Mouse (Mus musculus): Measurements from ENCODE around the gene Cnn1. TPM values are rescaled to one million over a fixed set of nuclear protein-coding genes. Genes with fewer than 3 reads are reported as not detected.
A peak's percentile ranks its signal among the peaks of the same experiment; 100 is the strongest.

The Cnn1 gene
- total RNA-seq, 1 experiment = 25.6 TPM

- no peak for DNase-seq (ENCODE audit: low read depth, low spot score)
- Histone ChIP-seq H3K36me3 (ENCODE audit: control insufficient read depth, insufficient read depth, low read length, poor library complexity, severe bottlenecking) (no peaks in the 10 kb centered on the region), H3K9ac (ENCODE audit: insufficient read depth, low read depth, low read length, poor library complexity, severe bottlenecking) (no peak within 1 kb of the TSS), H3K4me1 (ENCODE audit: control insufficient read depth in 2 of 2, insufficient read depth in 2 of 2, low read length in 2 of 2, poor library complexity in 1 of 2) (peaks cover 2 to 16% of the 10 kb centered on the region in 2 experiments; a peak in 2 of 4 replicates), H3K4me3 (ENCODE audit: insufficient read depth in 1 of 2, low read depth in 1 of 2, low read length in 2 of 2, poor library complexity in 1 of 2, severe bottlenecking in 1 of 2) (no peak within 1 kb of the TSS), H3K27ac (ENCODE audit: insufficient read depth, low read depth, low read length, poor library complexity, severe bottlenecking) (no peak within 1 kb of the TSS), H3K9me3 (ENCODE audit: control insufficient read depth, insufficient read depth, low read depth, low read length) (no peaks in the 10 kb centered on the region)
- in situ Hi-C loops (cut with MboI; ENCODE audit: low sequenced_read_pairs in 2 of 2, unreplicated experiment in 2 of 2) = no loop called here
- no peak for TF ChIP-seq MAFK (IDR thresholded peaks at IDR 0.05; ENCODE audit: insufficient read depth, low read depth, low read length)
- no peak for TF ChIP-seq CHD2 (IDR thresholded peaks at IDR 0.05; ENCODE audit: low read depth, low read length)
- TF ChIP-seq ZC3H11A (IDR thresholded peaks at IDR 0.05; ENCODE audit: borderline replicate concordance, low read depth, low read length) = no peak
- TF ChIP-seq ZNF384 (IDR thresholded peaks at IDR 0.05; ENCODE audit: low read depth, low read length) = no peak
- no peak for TF ChIP-seq HCFC1 (IDR thresholded peaks at IDR 0.05; ENCODE audit: borderline replicate concordance, insufficient read depth, low read length)
These were observed 36.8 kb downstream of the Cnn1 start, which contains the start of gene Acp5 for GRCm38 (mm10) chr9:22135644-22136390. Acp5 (minus strand) TSS chr9:22135711.

DNA sequence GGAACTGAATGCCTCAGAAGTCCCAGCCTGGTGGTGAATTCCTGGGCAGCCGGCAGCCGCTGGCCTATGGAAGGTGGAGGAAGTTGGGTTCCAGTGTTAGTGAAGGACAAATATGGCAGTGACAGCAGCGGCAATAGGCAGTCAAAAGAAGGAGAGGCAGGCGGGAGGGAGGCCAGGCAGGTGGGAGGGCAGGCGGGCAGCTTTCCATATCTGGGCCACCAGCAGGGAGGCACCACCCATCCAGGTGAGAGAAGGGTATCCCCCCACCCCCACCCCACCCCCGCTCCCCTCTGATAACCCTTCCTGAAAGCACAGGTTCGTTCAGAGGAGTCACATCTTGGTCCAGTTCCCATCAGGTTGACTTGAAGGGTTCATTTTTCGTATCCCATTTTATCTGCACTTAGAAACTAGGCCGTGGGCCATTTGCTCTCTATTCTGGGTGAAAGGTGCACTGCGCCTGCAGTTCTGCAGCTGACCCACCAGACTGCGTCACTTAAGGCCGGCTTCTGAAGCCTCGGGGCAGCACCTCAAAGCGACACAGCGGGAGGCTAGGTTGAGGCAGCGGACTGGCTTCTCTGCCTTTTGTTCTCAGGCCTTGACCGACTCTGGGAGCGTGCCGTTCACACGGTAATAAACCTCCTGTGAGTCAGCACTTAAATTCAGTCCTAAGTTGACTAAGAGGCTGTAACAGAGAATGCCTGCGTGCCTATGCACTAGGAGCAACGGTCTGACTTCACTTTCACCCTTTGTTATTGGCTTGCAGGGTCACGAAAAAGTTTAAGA, 37.9 kb downstream of the Cnn1 start:
- TF ChIP-seq ZC3H11A (IDR thresholded peaks at IDR 0.05; ENCODE audit: borderline replicate concordance, low read depth, low read length) (no peak), ZNF384 (IDR thresholded peaks at IDR 0.05; ENCODE audit: low read depth, low read length) (no peak), MAFK (IDR thresholded peaks at IDR 0.05; ENCODE audit: insufficient read depth, low read depth, low read length) (peak; percentile 98)
- H3K4me3 ChIP-seq (ENCODE audit: insufficient read depth in 1 of 2, low read depth in 1 of 2, low read length in 2 of 2, poor library complexity in 1 of 2, severe bottlenecking in 1 of 2) = no peak overlapping the region
- H3K36me3 ChIP-seq (ENCODE audit: control insufficient read depth, insufficient read depth, low read length, poor library complexity, severe bottlenecking) = no peaks in the 10 kb centered on the region
- no peak overlapping the region for H3K9ac ChIP-seq (ENCODE audit: insufficient read depth, low read depth, low read length, poor library complexity, severe bottlenecking)
- peak; percentile 95 for DNase-seq (ENCODE audit: low read depth, low spot score)
- H3K27ac ChIP-seq (ENCODE audit: insufficient read depth, low read depth, low read length, poor library complexity, severe bottlenecking) = peak overlapping the region; percentile 18; the same call in 1 of the 2 replicates
- in situ Hi-C loops (cut with MboI; ENCODE audit: low sequenced_read_pairs in 2 of 2, unreplicated experiment in 2 of 2) = no loop called here
- no peaks in the 10 kb centered on the region for H3K9me3 ChIP-seq (ENCODE audit: control insufficient read depth, insufficient read depth, low read depth, low read length)
- peaks cover 2 to 16% of the 10 kb centered on the region in 2 experiments; a peak in 2 of 4 replicates for H3K4me1 ChIP-seq (ENCODE audit: control insufficient read depth in 2 of 2, insufficient read depth in 2 of 2, low read length in 2 of 2, poor library complexity in 1 of 2)

DNA sequence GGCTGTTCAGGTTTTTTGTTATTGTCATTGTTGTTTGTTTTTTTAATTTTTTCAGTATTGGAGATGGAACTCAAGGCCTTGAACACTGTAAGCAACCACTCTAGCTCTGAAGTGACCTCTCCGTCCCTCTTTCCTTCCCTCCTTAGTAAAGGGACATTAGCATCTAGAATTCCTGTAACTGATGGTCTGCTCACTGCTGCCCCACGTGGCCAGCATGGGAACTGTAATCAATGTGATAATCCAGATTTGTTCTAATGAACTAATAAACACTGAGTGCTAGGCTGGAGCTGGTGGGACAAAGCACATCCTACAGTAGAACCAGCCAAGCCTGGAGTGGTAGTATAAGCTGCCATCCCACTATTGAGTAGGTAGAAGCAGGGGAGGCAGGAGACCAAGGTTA, 39.5 kb downstream of the Cnn1 start:
- peaks cover 2 to 14% of the 10 kb centered on the region in 2 experiments; a peak in 2 of 4 replicates for H3K4me1 ChIP-seq (ENCODE audit: control insufficient read depth in 2 of 2, insufficient read depth in 2 of 2, low read length in 2 of 2, poor library complexity in 1 of 2)
- H3K36me3 ChIP-seq (ENCODE audit: control insufficient read depth, insufficient read depth, low read length, poor library complexity, severe bottlenecking) = no peaks in the 10 kb centered on the region
- in situ Hi-C loops (cut with MboI; ENCODE audit: low sequenced_read_pairs in 2 of 2, unreplicated experiment in 2 of 2) = no loop called here
- no peaks in the 10 kb centered on the region for H3K9me3 ChIP-seq (ENCODE audit: control insufficient read depth, insufficient read depth, low read depth, low read length)
- H3K27ac ChIP-seq (ENCODE audit: insufficient read depth, low read depth, low read length, poor library complexity, severe bottlenecking) = no peak overlapping the region
- DNase-seq (ENCODE audit: low read depth, low spot score) = no peak
- H3K4me3 ChIP-seq (ENCODE audit: insufficient read depth in 1 of 2, low read depth in 1 of 2, low read length in 2 of 2, poor library complexity in 1 of 2, severe bottlenecking in 1 of 2) = no peak overlapping the region
- no peak overlapping the region for H3K9ac ChIP-seq (ENCODE audit: insufficient read depth, low read depth, low read length, poor library complexity, severe bottlenecking)
- TF ChIP-seq HCFC1 (IDR thresholded peaks at IDR 0.05; ENCODE audit: borderline replicate concordance, insufficient read depth, low read length) (no peak), ZC3H11A (IDR thresholded peaks at IDR 0.05; ENCODE audit: borderline replicate concordance, low read depth, low read length) (no peak), ZNF384 (IDR thresholded peaks at IDR 0.05; ENCODE audit: low read depth, low read length) (no peak), CHD2 (IDR thresholded peaks at IDR 0.05; ENCODE audit: low read depth, low read length) (no peak), MAFK (IDR thresholded peaks at IDR 0.05; ENCODE audit: insufficient read depth, low read depth, low read length) (no peak)

- Histone ChIP-seq H3K9ac (ENCODE audit: insufficient read depth, low read depth, low read length, poor library complexity, severe bottlenecking) (no peak overlapping the region), H3K27ac (ENCODE audit: insufficient read depth, low read depth, low read length, poor library complexity, severe bottlenecking) (no peak overlapping the region), H3K4me3 (ENCODE audit: insufficient read depth in 1 of 2, low read depth in 1 of 2, low read length in 2 of 2, poor library complexity in 1 of 2, severe bottlenecking in 1 of 2) (no peak overlapping the region), H3K9me3 (ENCODE audit: control insufficient read depth, insufficient read depth, low read depth, low read length) (no peaks in the 10 kb centered on the region), H3K4me1 (ENCODE audit: control insufficient read depth in 2 of 2, insufficient read depth in 2 of 2, low read length in 2 of 2, poor library complexity in 1 of 2) (peaks cover 2 to 12% of the 10 kb centered on the region in 2 experiments; a peak in 2 of 4 replicates), H3K36me3 (ENCODE audit: control insufficient read depth, insufficient read depth, low read length, poor library complexity, severe bottlenecking) (no peaks in the 10 kb centered on the region)
- DNase-seq (ENCODE audit: low read depth, low spot score) = no peak
- in situ Hi-C loops (cut with MboI; ENCODE audit: low sequenced_read_pairs in 2 of 2, unreplicated experiment in 2 of 2) = loop anchor here in 1 of 2 experiments (10.0 kb wide), 1 partner anchor 165 kb away; no protein-coding TSS in a partner anchor
- no peak for TF ChIP-seq MAFK (IDR thresholded peaks at IDR 0.05; ENCODE audit: insufficient read depth, low read depth, low read length)
- TF ChIP-seq CHD2 (IDR thresholded peaks at IDR 0.05; ENCODE audit: low read depth, low read length) = no peak
- TF ChIP-seq HCFC1 (IDR thresholded peaks at IDR 0.05; ENCODE audit: borderline replicate concordance, insufficient read depth, low read length) = no peak
- no peak for TF ChIP-seq ZNF384 (IDR thresholded peaks at IDR 0.05; ENCODE audit: low read depth, low read length)
- no peak for TF ChIP-seq ZC3H11A (IDR thresholded peaks at IDR 0.05; ENCODE audit: borderline replicate concordance, low read depth, low read length)
These were observed 40.7 kb downstream of the Cnn1 start for GRCm38 (mm10) chr9:22139746-22140145.
